Mouse (Mus musculus): ENCODE measurements at regions not wholly inside any gene's neighbourhood (a gene's known extent, or its start where the extent isn't known, plus 50 kb on each side); places are given as distances from the start of the nearest gene placed in this dataset.

GRCm38 (mm10) chr2:160209589-160210264, 124.2 kb downstream of the Gm826 start:
- TF ChIP-seq EP300 (IDR thresholded peaks at IDR 0.05; ENCODE audit: low read depth) (no peak), CTCF (IDR thresholded peaks at IDR 0.05; ENCODE audit: low read depth) (no peak)

All from heart, postnatal 0 days (tissue).